Comparison of ENCODE assay signal across 27 mouse cellular contexts in genomic region chr3:152669783-152670182, GRCm38 (mm10). TPM values are rescaled to one million over a fixed set of nuclear protein-coding genes. Genes with fewer than 3 reads are reported as not detected.
"Had no signal": no experiment of that assay in that cellular context is flagged by ENCODE, and none has a peak within 500 bp of the region (broad histone marks: within the 10 kb centered on the region; RNA-seq: fewer than 3 reads in every experiment).

No protein-coding gene starts in this region.

- H3K4me3 ChIP-seq: heart, embryonic 10.5 days; heart, embryonic 13.5 days; heart, embryonic 15.5 days; hindbrain, embryonic 13.5 days; hindbrain, embryonic 15.5 days; kidney, embryonic 15.5 days; limb, embryonic 13.5 days; limb, embryonic 15.5 days; liver, embryonic 12.5 days had no signal

- H3K36me3 ChIP-seq: heart, embryonic 10.5 days; heart, embryonic 13.5 days; heart, embryonic 15.5 days; hindbrain, embryonic 13.5 days; hindbrain, embryonic 15.5 days; kidney, embryonic 15.5 days; limb, embryonic 13.5 days; limb, embryonic 15.5 days; liver, embryonic 12.5 days had no signal

- H3K4me1 ChIP-seq: liver, embryonic 12.5 days had no signal

- H3K9me3 ChIP-seq: heart, embryonic 10.5 days; heart, embryonic 13.5 days; heart, embryonic 15.5 days; hindbrain, embryonic 13.5 days; hindbrain, embryonic 15.5 days; kidney, embryonic 15.5 days; limb, embryonic 13.5 days; limb, embryonic 15.5 days; liver, embryonic 12.5 days had no signal

- H3K4me2 ChIP-seq: heart, embryonic 13.5 days; heart, embryonic 15.5 days; hindbrain, embryonic 13.5 days; hindbrain, embryonic 15.5 days; kidney, embryonic 15.5 days; limb, embryonic 13.5 days; limb, embryonic 15.5 days; liver, embryonic 12.5 days had no signal

- DNase-seq: gastrocnemius, postnatal 14 days; gastrocnemius, postnatal 36 days; heart, adult 18-20 months; heart, postnatal 14 days; heart, postnatal 36 days; kidney, adult 11 months; kidney, adult 2 months; kidney, adult 9 months; kidney, postnatal 14 days; kidney, postnatal 36 days; layer of hippocampus, postnatal 36 days; left cerebral cortex, postnatal 4 days had no signal

- ATAC-seq: hindbrain, postnatal 0 days; intestine, embryonic 16.5 days; liver, embryonic 12.5 days had no signal

- H3K9ac ChIP-seq: heart, embryonic 13.5 days; heart, embryonic 15.5 days; hindbrain, embryonic 13.5 days; hindbrain, embryonic 15.5 days; kidney, embryonic 15.5 days; limb, embryonic 13.5 days; limb, embryonic 15.5 days; liver, embryonic 12.5 days had no signal

- H3K27ac ChIP-seq: heart, embryonic 10.5 days; heart, embryonic 13.5 days; heart, embryonic 15.5 days; hindbrain, embryonic 13.5 days; hindbrain, embryonic 15.5 days; hindbrain, postnatal 0 days; kidney, embryonic 15.5 days; kidney, postnatal 0 days; limb, embryonic 13.5 days; limb, embryonic 15.5 days; liver, embryonic 12.5 days had no signal

RNA-seq across cellular contexts. Expression of gene Ak5, which starts 1.6 kb away (rescaled TPM):
- total RNA-seq: heart, adult 18-20 months; hematopoietic stem cell, adult 5-6 weeks; liver, adult 2 months had no signal
- polyA plus RNA-seq: large intestine, adult 2 months; liver, adult 2 months had no signal
